Mouse (Mus musculus) limb, embryonic 14.5 days (tissue): ENCODE measurements at regions not wholly inside any gene's neighbourhood (a gene's known extent, or its start where the extent isn't known, plus 50 kb on each side); places are given as distances from the start of the nearest gene placed in this dataset.
A peak's percentile ranks its signal among the peaks of the same experiment; 100 is the strongest.

ENCODE experiments used
- ATAC-seq: fragments of 200-750 bp; cut with Nextera tagmentation; 2 replicates; pipeline ENCODE4 v1.8.0; 2017; ENCODE audit warnings: low read depth, moderate number of reproducible peaks, moderate TSS enrichment; ENCODE audit not compliant: low FRiP score
- DNase-seq: peaks from one replicate; pipeline ENCODE4 v3.0.0-alpha.2; 2015; ENCODE audit warnings: low spot score
- H3K27ac ChIP-seq: fragments of 300-500 bp; sonication (generic); replicated peaks from 2 replicates; pipeline ENCODE4 v1.5.1; 2014; ENCODE audit warnings: low read depth, mild to moderate bottlenecking, low read length, moderate library complexity, mixed read lengths
- H3K27me3 ChIP-seq: fragments of 300-500 bp; sonication (generic); 2 replicates; pipeline ENCODE4 v1.6.1; 2014; ENCODE audit warnings: low read length, mixed read lengths; ENCODE audit not compliant: control insufficient read depth, insufficient read depth
- H3K36me3 ChIP-seq: fragments of 300-500 bp; sonication (generic); 2 replicates; pipeline ENCODE4 v1.6.1; 2014; ENCODE audit warnings: mild to moderate bottlenecking, low read length, moderate library complexity, mixed read lengths; ENCODE audit not compliant: control insufficient read depth, insufficient read depth
- H3K4me1 ChIP-seq: fragments of 300-500 bp; sonication (generic); 2 replicates; pipeline ENCODE4 v1.6.1; 2014; ENCODE audit warnings: antibody characterized with exemption, low read length, mixed read lengths; ENCODE audit not compliant: control insufficient read depth, insufficient read depth
- H3K4me2 ChIP-seq: fragments of 300-500 bp; sonication (generic); replicated peaks from 2 replicates; pipeline ENCODE4 v1.6.1; 2014; ENCODE audit warnings: low read depth, mild to moderate bottlenecking, low read length, moderate library complexity; ENCODE audit not compliant: severe bottlenecking
- H3K4me3 ChIP-seq: fragments of 300-500 bp; sonication (generic); replicated peaks from 2 replicates; pipeline ENCODE4 v1.5.1; 2014; ENCODE audit warnings: low read length
- H3K9ac ChIP-seq: fragments of 300-500 bp; sonication (generic); 2 replicates; pipeline ENCODE4 v1.6.1; 2014; ENCODE audit warnings: mild to moderate bottlenecking, low read depth, low read length, moderate library complexity; ENCODE audit not compliant: severe bottlenecking
- H3K9me3 ChIP-seq: fragments of 300-500 bp; sonication (generic); 2 replicates; pipeline ENCODE4 v1.6.1; 2016; ENCODE audit warnings: low read length; ENCODE audit not compliant: control insufficient read depth
- POLR2A ChIP-seq: fragments of 200-500 bp; IDR thresholded peaks from 2 replicates; pipeline ENCODE4 v1.8.0; 2012; ENCODE audit warnings: inconsistent platforms, mild to moderate bottlenecking, moderate library complexity, borderline replicate concordance; ENCODE audit not compliant: insufficient read depth, insufficient read length; ENCODE audit errors: extremely low read depth
- WGBS: fragments of 180-500 bp; shearing (Covaris S2); extraction: QIAGEN DNeasy Blood & Tissue Kit; methylation state at CpG from one replicate; pipeline ENCODE4 v1.1.7; 2014; 5-methylcytosine and 5-hydroxymethylcytosine counted together

DNA sequence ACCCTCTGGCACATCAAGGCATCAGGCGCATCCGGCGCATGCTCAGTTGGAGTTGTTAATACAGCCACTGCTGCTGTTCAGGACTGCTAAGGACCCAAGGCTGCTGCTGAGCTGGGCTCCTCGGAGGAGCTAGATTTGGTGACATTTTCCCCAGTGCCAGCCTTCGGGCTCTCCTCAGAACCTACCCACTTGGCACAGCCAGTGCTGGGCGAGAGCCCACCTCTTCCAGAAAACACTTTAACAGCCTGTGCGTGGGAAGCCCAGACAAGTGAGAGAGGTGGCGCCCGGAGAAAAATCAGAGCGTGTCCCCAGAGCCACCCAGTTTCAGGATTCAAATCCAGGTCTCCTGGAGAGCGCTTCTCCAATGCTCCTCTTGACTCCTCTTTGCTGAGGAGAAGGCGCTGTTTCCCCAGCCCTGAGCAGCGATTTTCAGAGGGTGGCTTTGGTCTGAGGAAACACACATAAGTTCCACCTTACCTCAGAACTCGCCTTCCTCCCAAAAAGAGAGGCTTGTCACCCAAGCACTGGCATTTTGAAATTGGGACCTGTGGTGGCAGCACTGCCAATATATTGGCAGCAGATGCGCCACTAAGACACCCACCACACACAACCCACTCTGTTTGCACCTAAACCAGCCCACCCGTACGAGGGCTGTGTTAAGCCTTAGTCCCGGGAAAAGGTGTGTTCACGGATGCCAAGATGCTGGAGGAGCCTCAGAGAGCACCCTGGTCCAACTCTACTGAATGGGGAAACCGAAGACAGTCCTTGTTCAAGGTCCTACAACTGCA lies 125.0 kb upstream of the Igsf21 start:
- no peaks in the 10 kb centered on the region for H3K4me1 ChIP-seq
- no peak for ATAC-seq

GRCm38 (mm10) chr4:140366975-140367680 lies 120.5 kb upstream of the Igsf21 start:
- no peak overlapping the region for H3K4me3 ChIP-seq
- H3K4me2 ChIP-seq = no peak overlapping the region
- no peaks in the 10 kb centered on the region for H3K4me1 ChIP-seq
- H3K9me3 ChIP-seq = no peaks in the 10 kb centered on the region
- DNase-seq (peak; percentile 2), ATAC-seq (no peak)
- no peak overlapping the region for H3K27ac ChIP-seq
- H3K36me3 ChIP-seq = no peaks in the 10 kb centered on the region
- no peak overlapping the region for H3K9ac ChIP-seq
- 37% methylated on average over 8 of the region's 8 CpGs for WGBS
- no peak for TF ChIP-seq POLR2A
- H3K27me3 ChIP-seq = no peaks in the 10 kb centered on the region

More for the DNA sequence above, 125.0 kb upstream of the Igsf21 start:
- no peak for DNase-seq
- Histone ChIP-seq H3K9me3 (no peaks in the 10 kb centered on the region), H3K9ac (no peak overlapping the region), H3K4me3 (no peak overlapping the region), H3K27me3 (no peaks in the 10 kb centered on the region), H3K36me3 (no peaks in the 10 kb centered on the region), H3K4me2 (no peak overlapping the region), H3K27ac (no peak overlapping the region)
- no peak for TF ChIP-seq POLR2A
- WGBS = 85% methylated on average over 20 of the region's 20 CpGs

DNA sequence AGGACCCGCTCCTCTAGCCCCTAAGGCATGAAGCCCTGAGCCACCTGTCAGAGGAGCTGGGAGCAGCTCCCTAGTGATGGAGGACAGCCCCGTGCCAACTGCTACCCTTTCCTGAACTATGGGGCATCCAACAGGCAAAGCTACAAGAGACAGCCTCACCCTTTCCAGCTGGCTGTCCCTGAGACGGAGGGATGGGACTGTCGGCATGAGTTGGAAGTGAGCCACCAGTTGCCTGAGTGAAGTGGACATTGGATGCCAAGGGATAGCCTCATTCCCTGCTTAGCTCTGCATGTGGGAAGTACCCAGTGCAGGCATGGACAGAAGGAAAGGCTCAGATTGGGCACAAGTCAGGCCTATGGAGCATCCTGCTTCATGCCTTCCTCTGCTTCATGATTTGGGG lies 112.3 kb upstream of the Igsf21 start:
- no peak for TF ChIP-seq POLR2A
- Histone ChIP-seq H3K9me3 (no peaks in the 10 kb centered on the region), H3K4me1 (no peaks in the 10 kb centered on the region), H3K27ac (no peak overlapping the region), H3K36me3 (no peaks in the 10 kb centered on the region), H3K27me3 (no peaks in the 10 kb centered on the region), H3K9ac (no peak overlapping the region), H3K4me3 (no peak overlapping the region), H3K4me2 (no peak overlapping the region)
- ATAC-seq (no peak), DNase-seq (no peak)
- 95% methylated on average over 4 of the region's 4 CpGs for WGBS

- Histone ChIP-seq H3K9me3 (no peaks in the 10 kb centered on the region), H3K36me3 (no peaks in the 10 kb centered on the region), H3K27ac (no peak overlapping the region), H3K4me2 (no peak overlapping the region), H3K4me3 (no peak overlapping the region), H3K9ac (no peak overlapping the region), H3K4me1 (no peaks in the 10 kb centered on the region), H3K27me3 (no peaks in the 10 kb centered on the region)
- DNase-seq = peak; percentile 88
- ATAC-seq = no peak
- WGBS = 12% methylated on average over 5 of the region's 5 CpGs
- no peak for TF ChIP-seq POLR2A
These were observed 111.5 kb upstream of the Igsf21 start for GRCm38 (mm10) chr4:140358103-140358502.

DNA sequence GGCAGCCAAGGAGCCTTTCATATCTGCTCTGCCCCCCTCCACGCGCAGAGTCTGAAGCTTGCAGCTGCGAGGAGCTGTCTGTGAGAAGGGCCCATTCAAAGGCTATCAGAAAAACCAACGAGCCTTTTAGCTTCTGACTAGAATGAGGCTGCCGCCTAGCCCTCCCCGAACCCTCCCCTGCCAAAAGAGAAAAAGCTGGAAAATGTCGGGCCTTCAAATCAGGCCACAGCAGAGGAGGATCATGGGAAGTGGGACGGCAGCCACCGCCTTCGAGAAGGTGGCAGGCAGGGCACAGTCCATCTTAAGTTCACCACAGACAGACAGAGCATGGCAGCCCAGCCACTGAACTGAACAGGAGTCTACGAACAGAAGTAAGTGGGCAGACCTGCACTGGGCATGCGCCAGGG lies 108.6 kb upstream of the Igsf21 start:
- H3K9me3 ChIP-seq = no peaks in the 10 kb centered on the region
- H3K4me3 ChIP-seq = no peak overlapping the region
- ATAC-seq = no peak
- no peak overlapping the region for H3K27ac ChIP-seq
- no peaks in the 10 kb centered on the region for H3K36me3 ChIP-seq
- no peaks in the 10 kb centered on the region for H3K4me1 ChIP-seq
- H3K4me2 ChIP-seq = no peak overlapping the region
- TF ChIP-seq POLR2A = no peak
- H3K9ac ChIP-seq = no peak overlapping the region
- no peaks in the 10 kb centered on the region for H3K27me3 ChIP-seq
- no peak for DNase-seq
- 70% methylated on average over 12 of the region's 12 CpGs for WGBS
